Mouse (Mus musculus) fat pad, adult 2 months (tissue): ENCODE measurements around the gene Faf1.

Experiments used
- DNase-seq: peaks from one replicate; pipeline ENCODE4 v3.0.0-alpha.2; 2011; ENCODE audit warnings: low read depth, low spot score; ENCODE audit errors: extremely low read depth

Gene Faf1

GRCm38 (mm10) chr4:109769071-109769470, 92.7 kb downstream of the Faf1 start:
- DNase-seq: no peak

- no peak for DNase-seq
These were observed 106.3 kb downstream of the Faf1 start for GRCm38 (mm10) chr4:109782577-109783114.

GRCm38 (mm10) chr4:109789347-109790001, 113.1 kb downstream of the Faf1 start:
- DNase-seq: no peak

- DNase-seq: no peak
These were observed 115.9 kb downstream of the Faf1 start for GRCm38 (mm10) chr4:109792331-109792730.

- DNase-seq: no peak
These were observed 116.7 kb downstream of the Faf1 start for GRCm38 (mm10) chr4:109793072-109793471.

- DNase-seq: peak; percentile 16
These were observed 121.3 kb downstream of the Faf1 start for GRCm38 (mm10) chr4:109797511-109798182.

GRCm38 (mm10) chr4:109806408-109806807, 130.0 kb downstream of the Faf1 start:
- no peak for DNase-seq

GRCm38 (mm10) chr4:109815161-109815560, 138.8 kb downstream of the Faf1 start:
- no peak for DNase-seq

GRCm38 (mm10) chr4:109815592-109815991, 139.2 kb downstream of the Faf1 start:
- DNase-seq: no peak

- DNase-seq: no peak
These were observed 143.1 kb downstream of the Faf1 start for GRCm38 (mm10) chr4:109819455-109819854.

- DNase-seq: no peak
These were observed 153.4 kb downstream of the Faf1 start for GRCm38 (mm10) chr4:109829800-109830199.

- no peak for DNase-seq
These were observed 181.5 kb downstream of the Faf1 start for GRCm38 (mm10) chr4:109857851-109858250.

GRCm38 (mm10) chr4:109858571-109859392, 182.4 kb downstream of the Faf1 start:
- DNase-seq: no peak

- DNase-seq: no peak
These were observed 183.0 kb downstream of the Faf1 start for GRCm38 (mm10) chr4:109859401-109859800.

GRCm38 (mm10) chr4:109860256-109860655, 183.9 kb downstream of the Faf1 start:
- DNase-seq: no peak

- DNase-seq: no peak
These were observed 185.9 kb downstream of the Faf1 start for GRCm38 (mm10) chr4:109862271-109862670.

- no peak for DNase-seq
These were observed 186.6 kb downstream of the Faf1 start for GRCm38 (mm10) chr4:109863021-109863420.

- peak; percentile 18 for DNase-seq
These were observed 192.6 kb downstream of the Faf1 start for GRCm38 (mm10) chr4:109868897-109869484.

GRCm38 (mm10) chr4:109884333-109884732, 207.9 kb downstream of the Faf1 start:
- DNase-seq: no peak

- DNase-seq: no peak
These were observed 211.5 kb downstream of the Faf1 start for GRCm38 (mm10) chr4:109887856-109888357.
